Mouse (Mus musculus): ENCODE measurements around the gene H6pd. TPM values are rescaled to one million over a fixed set of nuclear protein-coding genes. Genes with fewer than 3 reads are reported as not detected.

H6pd gene
- total and polyA plus RNA-seq, 2 experiments from 2014 or later: 3.2 to 12.6 TPM

GRCm38 (mm10) chr4:149947396-149947795 is 61.4 kb downstream of the H6pd start:
- no peak for TF ChIP-seq CTCF (IDR thresholded peaks at IDR 0.05)
- WGBS: 85% methylated on average over 5 of the region's 5 CpGs

GRCm38 (mm10) chr4:149945194-149945593 is 63.6 kb downstream of the H6pd start:
- Histone ChIP-seq H3K36me3 (ENCODE audit: insufficient read depth, low read length) (no peaks in the 10 kb centered on the region), H3K9me3 (ENCODE audit: low read length) (no peaks in the 10 kb centered on the region), H3K4me1 (ENCODE audit: insufficient read depth, low read length) (peaks cover 6% of the 10 kb centered on the region; the same call in 1 of the 2 replicates), H3K27ac (ENCODE audit: low read depth, low read length) (no peak overlapping the region), H3K4me2 (ENCODE audit: low read depth, low read length, poor library complexity, severe bottlenecking) (no peak overlapping the region), H3K4me3 (ENCODE audit: low read depth, low read length) (no peak overlapping the region), H3K27me3 (ENCODE audit: insufficient read depth, low read length) (no peaks in the 10 kb centered on the region; the same call in 1 of the 2 replicates), H3K9ac (replicated peaks; ENCODE audit: low read length, poor library complexity, severe bottlenecking) (no peak overlapping the region)
- 0 out of 2 replicates have a peak, but pooled peaks have one; percentile 47 for ATAC-seq (ENCODE audit: low FRiP score)
- no peak for DNase-seq (ENCODE audit: low spot score)
- no peak for TF ChIP-seq CTCF (IDR thresholded peaks at IDR 0.05)
- WGBS: 56% methylated on average over 9 of the region's 9 CpGs

More at GRCm38 (mm10) chr4:149947396-149947795, 61.4 kb downstream of the H6pd start:
- Histone ChIP-seq H3K36me3 (ENCODE audit: insufficient read depth, low read length) (no peaks in the 10 kb centered on the region), H3K4me3 (ENCODE audit: low read depth, low read length) (no peak overlapping the region), H3K4me2 (ENCODE audit: low read depth, low read length, poor library complexity, severe bottlenecking) (no peak overlapping the region), H3K27ac (ENCODE audit: low read depth, low read length) (no peak overlapping the region), H3K9me3 (ENCODE audit: low read length) (no peaks in the 10 kb centered on the region), H3K4me1 (ENCODE audit: insufficient read depth, low read length) (peaks cover 6% of the 10 kb centered on the region; the same call in 1 of the 2 replicates), H3K9ac (replicated peaks; ENCODE audit: low read length, poor library complexity, severe bottlenecking) (no peak overlapping the region), H3K27me3 (ENCODE audit: insufficient read depth, low read length) (peaks cover 4% of the 10 kb centered on the region)
- DNase-seq (ENCODE audit: low spot score): no peak
- ATAC-seq (ENCODE audit: low FRiP score): no peak

DNA sequence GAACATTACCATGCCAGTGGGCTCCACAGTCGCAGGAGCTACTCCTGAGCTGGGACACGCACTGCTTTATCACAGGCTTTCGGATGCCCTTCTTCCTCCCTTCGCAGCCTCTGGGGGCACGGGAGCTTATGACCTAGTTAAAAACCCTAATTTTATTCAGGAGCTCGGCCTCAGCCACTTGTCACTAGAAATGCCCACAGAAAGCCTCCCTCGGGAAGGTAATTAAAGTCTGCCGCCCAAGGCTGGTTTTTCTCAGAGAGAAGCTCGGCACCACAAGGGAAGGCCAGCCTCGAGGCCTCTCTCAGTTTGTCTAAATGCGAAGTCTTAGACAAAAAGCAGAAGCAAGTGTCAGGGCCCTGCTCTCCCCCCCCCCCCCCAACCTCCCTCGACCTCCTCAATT is 64.6 kb downstream of the H6pd start:
- H3K9ac ChIP-seq (replicated peaks; ENCODE audit: low read length, poor library complexity, severe bottlenecking): no peak overlapping the region
- ATAC-seq (ENCODE audit: low FRiP score): no peak
- no peaks in the 10 kb centered on the region for H3K36me3 ChIP-seq (ENCODE audit: insufficient read depth, low read length)
- H3K4me1 ChIP-seq (ENCODE audit: insufficient read depth, low read length): peaks cover 6% of the 10 kb centered on the region; the same call in 1 of the 2 replicates
- no peak overlapping the region for H3K27ac ChIP-seq (ENCODE audit: low read depth, low read length)
- 36% methylated on average over 12 of the region's 12 CpGs for WGBS
- H3K27me3 ChIP-seq (ENCODE audit: insufficient read depth, low read length): no peaks in the 10 kb centered on the region; the same call in 1 of the 2 replicates
- no peak for DNase-seq (ENCODE audit: low spot score)
- no peak overlapping the region for H3K4me3 ChIP-seq (ENCODE audit: low read depth, low read length)
- no peak overlapping the region for H3K4me2 ChIP-seq (ENCODE audit: low read depth, low read length, poor library complexity, severe bottlenecking)
- no peak for TF ChIP-seq CTCF (IDR thresholded peaks at IDR 0.05)
- H3K9me3 ChIP-seq (ENCODE audit: low read length): no peaks in the 10 kb centered on the region

DNA sequence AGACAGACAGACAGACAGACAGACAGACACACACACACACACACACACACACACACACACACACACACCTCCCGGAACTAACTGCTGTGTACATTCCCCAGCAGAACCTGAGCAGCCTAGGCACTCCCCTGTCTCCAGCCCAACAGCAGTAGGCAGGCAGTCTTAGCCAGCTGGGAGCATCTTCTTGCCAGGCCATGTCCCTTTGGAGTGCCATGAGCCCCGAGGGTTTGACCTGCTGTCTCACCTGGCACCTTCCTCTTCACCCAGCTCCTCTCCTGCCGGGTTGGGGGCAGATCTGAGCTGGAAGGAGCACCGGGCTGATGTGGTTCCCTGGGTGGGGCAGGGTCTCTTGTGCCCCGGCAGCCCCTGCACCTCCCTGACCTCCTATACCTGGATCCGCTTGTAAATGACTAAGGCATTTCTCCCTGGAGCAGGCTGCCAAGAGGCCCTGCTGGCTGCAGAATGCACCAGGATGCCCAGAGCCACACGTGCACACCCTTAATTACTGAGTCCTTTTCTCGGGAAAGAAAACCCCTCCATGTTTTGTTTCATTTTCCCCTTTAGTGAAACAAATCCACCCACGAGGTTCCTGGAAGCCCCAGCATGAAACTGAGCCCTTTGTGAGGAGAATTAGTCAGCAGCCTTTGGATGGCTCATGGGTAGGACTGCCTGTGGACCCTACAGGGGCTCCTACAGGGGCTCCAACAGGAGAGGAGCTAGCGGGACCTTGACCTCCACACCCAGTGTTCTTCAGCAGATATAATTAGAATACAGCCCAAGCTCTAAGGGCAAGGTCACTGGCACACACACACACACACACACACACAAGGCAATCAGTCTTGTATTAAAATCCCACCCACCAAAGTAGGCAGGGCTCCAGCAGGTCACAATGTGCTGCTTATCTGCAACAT is 65.7 kb downstream of the H6pd start:
- no peak for TF ChIP-seq CTCF (IDR thresholded peaks at IDR 0.05)
- Histone ChIP-seq H3K9ac (replicated peaks; ENCODE audit: low read length, poor library complexity, severe bottlenecking) (0 out of 2 replicates have a peak overlapping the region, but pooled peaks have one; percentile 13), H3K36me3 (ENCODE audit: insufficient read depth, low read length) (no peaks in the 10 kb centered on the region), H3K27ac (ENCODE audit: low read depth, low read length) (no peak overlapping the region), H3K4me3 (ENCODE audit: low read depth, low read length) (no peak overlapping the region), H3K4me1 (ENCODE audit: insufficient read depth, low read length) (peaks cover 6% of the 10 kb centered on the region; the same call in 1 of the 2 replicates), H3K9me3 (ENCODE audit: low read length) (no peaks in the 10 kb centered on the region), H3K4me2 (ENCODE audit: low read depth, low read length, poor library complexity, severe bottlenecking) (no peak overlapping the region), H3K27me3 (ENCODE audit: insufficient read depth, low read length) (no peaks in the 10 kb centered on the region; the same call in 1 of the 2 replicates)
- ATAC-seq (ENCODE audit: low FRiP score) (no peak), DNase-seq (ENCODE audit: low spot score) (no peak)
- WGBS: 50% methylated on average over 10 of the region's 10 CpGs

GRCm38 (mm10) chr4:149941067-149941755 is 67.6 kb downstream of the H6pd start:
- Histone ChIP-seq H3K9ac (replicated peaks; ENCODE audit: low read length, poor library complexity, severe bottlenecking) (no peak overlapping the region), H3K27me3 (ENCODE audit: insufficient read depth, low read length) (no peaks in the 10 kb centered on the region), H3K27ac (ENCODE audit: low read depth, low read length) (no peak overlapping the region), H3K4me3 (ENCODE audit: low read depth, low read length) (no peak overlapping the region), H3K36me3 (ENCODE audit: insufficient read depth, low read length) (no peaks in the 10 kb centered on the region), H3K4me1 (ENCODE audit: insufficient read depth, low read length) (peaks cover 6% of the 10 kb centered on the region; the same call in 1 of the 2 replicates), H3K9me3 (ENCODE audit: low read length) (no peaks in the 10 kb centered on the region), H3K4me2 (ENCODE audit: low read depth, low read length, poor library complexity, severe bottlenecking) (no peak overlapping the region)
- ATAC-seq (ENCODE audit: low FRiP score) (no peak), DNase-seq (ENCODE audit: low spot score) (no peak)
- no peak for TF ChIP-seq CTCF (IDR thresholded peaks at IDR 0.05)
- 85% methylated on average over 18 of the region's 18 CpGs for WGBS
